Mouse (Mus musculus) midbrain, embryonic 14.5 days (tissue): ENCODE measurements around the gene Icam1. TPM values are rescaled to one million over a fixed set of nuclear protein-coding genes. Genes with fewer than 3 reads are reported as not detected.

ENCODE experiments used
- ATAC-seq: fragments of 200-750 bp; cut with Nextera tagmentation; 2 replicates; pipeline ENCODE4 v1.8.0; 2017; ENCODE audit warnings: moderate number of reproducible peaks, moderate library complexity; ENCODE audit not compliant: low FRiP score, low TSS enrichment
- DNase-seq: peaks from one replicate; pipeline ENCODE4 v3.0.0-alpha.2; 2015
- H3K27ac ChIP-seq: fragments of 300-500 bp; sonication (generic); replicated peaks from 2 replicates; pipeline ENCODE4 v1.5.1; 2014; ENCODE audit warnings: mild to moderate bottlenecking, low read depth, low read length, moderate library complexity
- H3K27me3 ChIP-seq: fragments of 300-500 bp; sonication (generic); 2 replicates; pipeline ENCODE4 v1.6.1; 2014; ENCODE audit warnings: low read length, control low read depth, mixed read lengths; ENCODE audit not compliant: control insufficient read depth, insufficient read depth
- H3K36me3 ChIP-seq: fragments of 300-500 bp; sonication (generic); 2 replicates; pipeline ENCODE4 v1.6.1; 2014; ENCODE audit warnings: low read length, control low read depth; ENCODE audit not compliant: control insufficient read depth, insufficient read depth
- H3K4me1 ChIP-seq: fragments of 300-500 bp; sonication (generic); 2 replicates; pipeline ENCODE4 v1.6.1; 2014; ENCODE audit warnings: mild to moderate bottlenecking, antibody characterized with exemption, low read length, control low read depth; ENCODE audit not compliant: control insufficient read depth, insufficient read depth
- H3K4me2 ChIP-seq: fragments of 300-500 bp; sonication (generic); 2 replicates; pipeline ENCODE4 v1.6.1; 2014; ENCODE audit warnings: mild to moderate bottlenecking, low read length, moderate library complexity
- H3K4me3 ChIP-seq: fragments of 300-500 bp; sonication (generic); replicated peaks from 2 replicates; pipeline ENCODE4 v1.5.1; 2014; ENCODE audit warnings: low read depth, low read length
- H3K9ac ChIP-seq: fragments of 300-500 bp; sonication (generic); replicated peaks from 2 replicates; pipeline ENCODE4 v1.6.1; 2014; ENCODE audit warnings: mild to moderate bottlenecking, low read length, moderate library complexity
- H3K9me3 ChIP-seq: fragments of 300-500 bp; sonication (generic); 2 replicates; pipeline ENCODE4 v1.6.1; 2016; ENCODE audit warnings: low read length, control low read depth, mixed read lengths; ENCODE audit not compliant: control insufficient read depth
- WGBS: fragments of 180-500 bp; shearing (Covaris S2); extraction: QIAGEN DNeasy Blood & Tissue Kit; methylation state at CpG from one replicate; pipeline ENCODE4 v1.1.7; 2014; 5-methylcytosine and 5-hydroxymethylcytosine counted together
- polyA plus RNA-seq: library from polyadenylated mRNA; unstranded; fragments of >200 nt; fragmentation: Nextera tagmentation; extraction: Ambion mirVana; gene quantifications from 2 replicates; pipeline ENCODE4 v1.2.1, GENCODE M21; 2014

The Icam1 gene
- polyA plus RNA-seq = 1.7 and 4.1 TPM in 2 replicates

GRCm38 (mm10) chr9:21015571-21016130, at the start of gene Icam1:
Icam1 (plus strand) TSS chr9:21015985.
- Histone ChIP-seq H3K4me2 (peak within 1 kb of the TSS; percentile 37), H3K9ac (no peak within 1 kb of the TSS)

GRCm38 (mm10) chr9:20966008-20966407, 49.8 kb upstream of the Icam1 start:
- H3K4me3 ChIP-seq = no peak overlapping the region
- H3K27me3 ChIP-seq = no peaks in the 10 kb centered on the region
- no peaks in the 10 kb centered on the region for H3K4me1 ChIP-seq
- ATAC-seq = no peak
- no peak overlapping the region for H3K4me2 ChIP-seq
- no peak for DNase-seq
- H3K27ac ChIP-seq = no peak overlapping the region
- H3K9me3 ChIP-seq = no peaks in the 10 kb centered on the region
- WGBS = 89% methylated on average over 3 of the region's 3 CpGs
- peaks cover 11% of the 10 kb centered on the region for H3K36me3 ChIP-seq
- no peak overlapping the region for H3K9ac ChIP-seq

More at GRCm38 (mm10) chr9:21015571-21016130, at the start of gene Icam1:
- Histone ChIP-seq H3K4me1 (no peaks in the 10 kb centered on the region), H3K4me3 (peak within 1 kb of the TSS; percentile 10; the same call in 1 of the 2 replicates), H3K27me3 (peaks cover 42% of the 10 kb centered on the region), H3K36me3 (no peaks in the 10 kb centered on the region), H3K9me3 (no peaks in the 10 kb centered on the region), H3K27ac (no peak within 1 kb of the TSS)
- no peak for ATAC-seq
- peak; percentile 13 for DNase-seq
- 2% methylated on average over 30 of the region's 30 CpGs for WGBS

- H3K4me2 ChIP-seq = no peak overlapping the region
- 79% methylated on average over 5 of the region's 5 CpGs for WGBS
- ATAC-seq (no peak), DNase-seq (no peak)
- no peaks in the 10 kb centered on the region for H3K4me1 ChIP-seq
- no peak overlapping the region for H3K27ac ChIP-seq
- H3K9me3 ChIP-seq = no peaks in the 10 kb centered on the region
- H3K9ac ChIP-seq = no peak overlapping the region
- H3K4me3 ChIP-seq = no peak overlapping the region
- peaks cover 11% of the 10 kb centered on the region for H3K36me3 ChIP-seq
- no peaks in the 10 kb centered on the region for H3K27me3 ChIP-seq
Observed at GRCm38 (mm10) chr9:20966747-20967146, 49.0 kb upstream of the Icam1 start.

GRCm38 (mm10) chr9:20971751-20972140, 44.0 kb upstream of the Icam1 start:
- 72% methylated on average over 7 of the region's 7 CpGs for WGBS
- no peak overlapping the region for H3K27ac ChIP-seq
- DNase-seq = no peak
- H3K36me3 ChIP-seq = peaks cover 11% of the 10 kb centered on the region
- H3K9ac ChIP-seq = 0 out of 2 replicates have a peak overlapping the region, but pooled peaks have one; percentile 16
- H3K4me2 ChIP-seq = no peak overlapping the region
- peaks cover 23% of the 10 kb centered on the region for H3K4me1 ChIP-seq
- H3K4me3 ChIP-seq = no peak overlapping the region
- H3K27me3 ChIP-seq = no peaks in the 10 kb centered on the region
- H3K9me3 ChIP-seq = no peaks in the 10 kb centered on the region
- no peak for ATAC-seq

- ATAC-seq (no peak), DNase-seq (peak; percentile 33)
- H3K9me3 ChIP-seq = no peaks in the 10 kb centered on the region
- no peak overlapping the region for H3K4me3 ChIP-seq
- H3K4me1 ChIP-seq = peaks cover 23% of the 10 kb centered on the region
- peaks cover 7% of the 10 kb centered on the region for H3K36me3 ChIP-seq
- H3K27me3 ChIP-seq = no peaks in the 10 kb centered on the region
- H3K4me2 ChIP-seq = peak overlapping the region; percentile 34
- 0 out of 2 replicates have a peak overlapping the region, but pooled peaks have one; percentile 36 for H3K9ac ChIP-seq
- no peak overlapping the region for H3K27ac ChIP-seq
- WGBS = 29% methylated on average over 28 of the region's 28 CpGs
Observed at GRCm38 (mm10) chr9:20972141-20972992, 43.4 kb upstream of the Icam1 start.

GRCm38 (mm10) chr9:20973001-20973681, 42.6 kb upstream of the Icam1 start:
- H3K27me3 ChIP-seq = no peaks in the 10 kb centered on the region
- no peaks in the 10 kb centered on the region for H3K36me3 ChIP-seq
- peaks cover 23% of the 10 kb centered on the region for H3K4me1 ChIP-seq
- no peak for ATAC-seq
- no peak for DNase-seq
- no peaks in the 10 kb centered on the region for H3K9me3 ChIP-seq
- H3K9ac ChIP-seq = no peak overlapping the region
- H3K27ac ChIP-seq = no peak overlapping the region
- H3K4me3 ChIP-seq = no peak overlapping the region
- H3K4me2 ChIP-seq = no peak overlapping the region
- 90% methylated on average over 4 of the region's 4 CpGs for WGBS

GRCm38 (mm10) chr9:20973682-20974075, 42.1 kb upstream of the Icam1 start:
- no peak overlapping the region for H3K27ac ChIP-seq
- no peak overlapping the region for H3K9ac ChIP-seq
- H3K4me2 ChIP-seq = no peak overlapping the region
- no peaks in the 10 kb centered on the region for H3K9me3 ChIP-seq
- H3K27me3 ChIP-seq = no peaks in the 10 kb centered on the region
- peaks cover 23% of the 10 kb centered on the region for H3K4me1 ChIP-seq
- no peak for ATAC-seq
- no peaks in the 10 kb centered on the region for H3K36me3 ChIP-seq
- WGBS = 60% methylated on average over 6 of the region's 6 CpGs
- DNase-seq = no peak
- H3K4me3 ChIP-seq = no peak overlapping the region

- 0% methylated on average over 45 of the region's 45 CpGs for whole genome bisulfite sequencing
- Histone ChIP-seq H3K9me3 (no peaks in the 10 kb centered on the region), H3K27me3 (no peaks in the 10 kb centered on the region)
Observed at GRCm38 (mm10) chr9:20975431-20976215, 40.2 kb upstream of the Icam1 start.

More at GRCm38 (mm10) chr9:20975431-20976215, 40.2 kb upstream of the Icam1 start:
- DNase-seq = peak; percentile 74
- no peaks in the 10 kb centered on the region for H3K36me3 ChIP-seq
- peaks cover 23% of the 10 kb centered on the region for H3K4me1 ChIP-seq
- peak overlapping the region; percentile 69 for H3K9ac ChIP-seq
- peak overlapping the region; percentile 94 for H3K4me2 ChIP-seq
- H3K4me3 ChIP-seq = peak overlapping the region; percentile 57
- no peak overlapping the region; the same call in 1 of the 2 replicates for H3K27ac ChIP-seq
- peak; percentile 25; the same call in 1 of the 2 replicates for ATAC-seq
